Mouse (Mus musculus): ENCODE measurements at regions not wholly inside any gene's neighbourhood (a gene's known extent, or its start where the extent isn't known, plus 50 kb on each side); places are given as distances from the start of the nearest gene placed in this dataset.
"Not testable (repeated sequence)": the region's sequence is repeated elsewhere in the genome, so short reads cannot be mapped to it uniquely, and the experiment has no call there.

DNA sequence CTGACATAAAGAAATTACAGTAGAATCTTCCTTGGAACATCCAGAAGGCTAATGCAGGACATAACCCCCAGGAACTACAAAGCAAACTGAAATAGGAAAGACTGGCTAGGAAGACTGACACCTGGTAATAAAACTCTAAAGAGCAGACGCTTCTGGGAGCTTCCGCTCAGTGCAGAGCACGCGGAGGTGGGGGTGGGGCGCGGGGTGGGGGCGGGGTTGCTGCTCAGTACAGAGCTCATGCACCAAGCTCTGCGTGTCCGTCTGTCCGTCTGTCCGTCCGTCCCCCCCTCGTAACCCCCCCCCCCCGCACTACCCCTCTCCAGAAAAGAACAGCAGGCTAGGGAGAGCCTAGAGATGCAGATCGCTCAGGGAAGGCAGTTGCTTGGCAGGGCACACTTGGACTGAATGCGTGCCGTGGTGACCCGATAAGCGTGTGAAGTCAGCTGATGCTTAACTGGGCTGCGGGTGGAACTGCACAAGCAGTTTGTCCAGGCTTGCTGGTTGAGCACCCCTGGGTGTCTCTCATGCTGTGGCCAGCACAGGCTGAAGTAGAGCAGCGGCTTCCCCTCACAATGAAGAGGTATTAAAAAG is 137.9 kb upstream of the Rapgef5 start:
- DNase-seq (ENCODE audit: extremely low read depth, low read depth, low spot score) = no peak

DNA sequence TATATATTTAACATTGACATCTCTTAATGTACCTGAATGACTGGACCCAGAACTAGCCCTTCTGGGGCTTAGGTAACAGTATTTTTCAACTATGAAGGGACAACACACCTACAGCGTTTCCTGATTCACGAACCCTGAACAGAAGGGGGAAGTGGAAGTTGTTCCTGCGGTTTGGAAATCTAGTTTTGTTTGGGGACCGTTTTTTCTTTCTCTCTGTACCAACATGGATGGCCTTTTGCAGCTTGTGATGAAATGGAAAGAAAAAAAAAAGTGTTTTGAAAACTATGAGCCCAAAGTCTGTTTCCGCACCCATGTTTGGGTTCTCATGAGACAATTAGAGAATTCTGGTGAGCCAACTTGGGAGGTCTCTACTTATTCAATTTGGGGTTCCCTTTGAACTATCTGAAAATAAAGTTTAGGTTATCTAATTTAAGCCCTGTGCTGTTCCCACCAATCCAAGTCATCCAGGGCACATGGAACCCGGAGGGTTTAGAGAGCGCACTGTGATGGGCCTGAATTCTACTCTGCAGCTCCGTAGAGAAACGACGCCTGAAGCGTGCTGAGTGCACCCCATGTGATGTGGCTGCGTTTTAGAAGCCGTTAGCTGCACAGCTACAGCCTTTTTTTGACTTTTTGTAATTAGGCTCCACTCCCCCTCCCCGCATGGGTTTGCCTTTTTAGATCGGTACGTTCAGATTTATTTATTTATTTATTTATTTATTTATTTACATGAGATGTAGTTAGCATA is 137.0 kb upstream of the Rapgef5 start:
- no peak for DNase-seq (ENCODE audit: extremely low read depth, low read depth, low spot score)

DNA sequence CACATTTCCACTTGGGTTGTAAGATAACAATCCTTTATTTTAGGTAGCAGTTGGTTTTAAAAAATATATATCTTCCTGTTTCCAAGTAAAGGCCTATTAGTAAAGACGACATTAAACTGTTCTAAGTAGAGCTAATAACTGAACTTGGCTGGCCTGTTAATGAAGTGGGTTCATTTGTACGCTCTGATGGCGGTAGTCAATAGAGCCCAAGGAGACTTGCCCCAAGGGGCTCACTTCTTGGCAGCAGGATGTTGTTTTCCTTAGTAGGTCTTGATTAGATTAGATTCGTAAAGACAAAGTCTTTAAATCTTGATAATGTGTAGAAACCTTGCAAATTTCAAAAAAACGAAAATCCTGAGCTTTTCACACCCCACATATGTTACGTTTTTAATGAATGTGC is 135.4 kb upstream of the Rapgef5 start:
- DNase-seq (ENCODE audit: extremely low read depth, low read depth, low spot score) = no peak

DNA sequence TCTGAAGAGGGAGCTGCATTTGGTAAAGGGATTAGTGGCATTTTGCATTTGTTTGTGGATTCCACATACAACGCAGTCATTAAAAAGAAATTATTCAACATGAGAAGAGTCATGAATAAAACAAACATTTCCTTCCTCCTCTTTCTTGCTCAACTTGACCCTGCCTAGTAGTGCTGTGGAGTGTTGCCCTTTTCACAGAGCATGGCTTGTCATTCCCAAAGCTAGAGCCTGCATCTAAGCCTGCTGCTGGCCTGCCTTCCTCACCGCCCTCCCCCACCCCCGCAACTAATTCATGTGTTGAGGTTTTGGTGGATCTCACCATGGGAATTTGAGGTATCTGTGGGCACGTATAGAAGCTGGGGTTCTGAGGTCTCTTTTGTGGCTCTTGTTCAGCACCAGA is 133.6 kb upstream of the Rapgef5 start:
- DNase-seq (ENCODE audit: extremely low read depth, low read depth, low spot score) = not testable (repeated sequence)

DNA sequence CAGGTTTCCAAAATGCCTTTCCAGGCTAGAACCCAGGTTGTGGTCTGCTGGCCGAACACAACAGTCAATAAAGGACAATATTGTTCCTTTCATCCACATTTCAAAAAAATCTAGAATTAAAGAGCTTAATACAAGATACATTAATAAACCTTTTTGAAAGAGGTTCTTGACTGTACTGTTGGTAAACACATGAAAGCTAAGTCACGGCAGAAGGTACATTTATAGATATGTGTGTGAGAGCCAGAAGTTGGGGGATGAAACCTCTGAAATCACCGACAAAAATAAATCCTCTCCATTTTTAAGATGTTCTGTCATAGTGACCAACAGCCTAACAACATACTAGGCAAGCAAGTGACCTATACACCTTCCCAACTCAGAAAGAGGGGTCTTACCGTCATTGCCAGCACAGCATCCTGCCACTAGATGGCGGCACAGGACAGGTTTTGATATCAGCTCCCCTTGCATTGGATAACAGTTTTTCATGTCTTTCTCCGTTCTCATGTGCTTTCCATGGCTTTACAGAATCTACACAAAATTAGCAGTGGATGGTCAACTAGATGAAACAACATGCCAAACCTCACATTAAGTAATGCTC is 131.1 kb upstream of the Rapgef5 start:
- DNase-seq (ENCODE audit: extremely low read depth, low read depth, low spot score) = no peak

DNA sequence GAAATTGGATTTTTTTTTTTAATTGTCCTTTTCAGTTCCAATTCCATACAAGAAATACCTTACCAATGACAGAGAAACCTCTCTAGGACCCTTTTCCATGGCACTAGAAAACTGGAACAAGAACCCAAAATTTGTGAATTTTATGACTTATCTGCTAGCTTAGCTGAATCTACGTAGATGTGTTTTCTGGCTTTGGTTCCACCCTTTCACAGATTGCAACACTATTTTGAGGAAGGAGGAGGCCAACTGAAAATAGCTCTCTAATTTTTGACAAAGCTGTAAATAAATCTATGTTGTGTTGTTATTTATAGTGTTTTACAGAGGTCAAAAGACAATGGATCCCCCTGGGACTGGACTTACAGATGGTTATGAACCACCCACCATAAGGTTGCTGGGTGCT is 130.6 kb upstream of the Rapgef5 start:
- DNase-seq (ENCODE audit: extremely low read depth, low read depth, low spot score) = no peak

DNA sequence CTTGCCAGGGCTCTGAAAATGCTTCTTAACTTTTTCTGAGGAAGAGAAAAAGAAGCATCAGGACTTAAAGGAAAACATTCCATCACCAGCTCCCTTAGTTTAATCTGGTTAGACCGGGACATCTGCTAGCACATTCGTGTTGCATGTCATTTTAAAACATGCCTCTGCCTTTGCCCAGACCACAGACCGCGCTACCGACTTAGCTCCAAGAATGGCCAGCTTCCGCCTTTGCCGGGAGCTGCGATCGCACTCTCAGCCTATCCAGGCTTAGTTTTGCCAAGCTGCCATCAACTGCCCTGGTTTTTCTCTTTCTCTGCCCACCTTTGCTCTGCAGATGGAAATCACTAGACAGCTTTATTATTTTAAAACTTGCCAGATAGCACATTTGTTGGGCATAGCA is 129.3 kb upstream of the Rapgef5 start:
- DNase-seq (ENCODE audit: extremely low read depth, low read depth, low spot score) = no peak

DNA sequence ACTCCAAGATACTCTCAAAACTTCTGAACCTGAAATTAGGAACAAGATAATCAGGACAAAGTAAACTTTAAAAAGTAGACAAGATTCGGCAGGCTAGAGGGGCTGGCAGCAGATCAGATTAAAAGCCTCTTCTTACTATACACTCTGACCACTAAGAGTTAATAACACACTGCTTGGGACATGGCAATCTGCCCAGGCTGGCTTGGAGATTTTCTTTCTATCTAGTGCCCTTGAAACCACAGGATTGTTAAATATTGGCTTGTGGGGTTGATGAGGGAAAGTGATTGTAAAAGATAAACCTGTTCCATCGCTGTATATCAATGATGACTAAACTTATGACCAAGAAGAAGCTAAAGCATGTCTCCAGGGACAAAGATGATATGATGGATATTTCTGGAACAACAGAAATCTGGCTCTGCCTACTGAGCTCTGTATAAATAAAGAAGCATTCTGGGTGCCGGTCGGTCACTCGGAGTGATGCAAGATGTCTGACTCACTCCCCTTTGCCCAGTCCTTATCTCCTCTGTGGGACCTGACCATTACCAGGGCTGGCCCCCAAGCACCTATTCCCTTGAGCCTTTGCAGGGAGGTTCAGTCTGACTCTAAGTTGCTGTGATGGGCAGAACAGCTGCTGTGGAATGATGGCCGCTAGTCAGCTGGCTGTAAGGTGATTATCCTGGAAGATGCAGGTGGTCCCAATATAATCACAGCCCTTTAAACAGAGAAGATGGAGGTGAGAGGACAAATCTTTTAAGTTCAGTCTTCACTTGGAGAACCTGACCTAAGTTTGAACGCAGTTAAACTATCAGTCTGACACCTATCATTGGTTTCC is 126.5 kb upstream of the Rapgef5 start:
- no peak for DNase-seq (ENCODE audit: extremely low read depth, low read depth, low spot score)

DNA sequence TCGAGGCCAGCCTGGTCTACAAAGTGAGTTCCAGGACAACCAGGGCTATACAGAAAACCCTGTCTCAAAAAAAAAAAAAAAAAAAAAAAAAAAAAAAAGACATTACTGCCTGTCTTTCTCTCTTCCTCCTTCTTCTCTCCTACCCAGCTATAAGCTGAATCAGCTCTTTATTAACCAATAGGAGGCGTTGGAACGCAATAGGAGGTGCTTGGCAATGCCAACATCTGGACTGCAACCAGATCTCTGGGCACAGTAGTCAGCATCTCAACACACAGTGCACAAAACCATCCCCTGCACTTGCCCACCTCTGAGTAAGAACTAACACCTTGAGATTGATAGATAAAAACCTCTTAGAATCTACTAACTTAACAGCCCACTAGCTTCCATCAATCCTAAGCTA is 118.8 kb upstream of the Rapgef5 start:
- no peak for DNase-seq (ENCODE audit: extremely low read depth, low read depth, low spot score)

DNA sequence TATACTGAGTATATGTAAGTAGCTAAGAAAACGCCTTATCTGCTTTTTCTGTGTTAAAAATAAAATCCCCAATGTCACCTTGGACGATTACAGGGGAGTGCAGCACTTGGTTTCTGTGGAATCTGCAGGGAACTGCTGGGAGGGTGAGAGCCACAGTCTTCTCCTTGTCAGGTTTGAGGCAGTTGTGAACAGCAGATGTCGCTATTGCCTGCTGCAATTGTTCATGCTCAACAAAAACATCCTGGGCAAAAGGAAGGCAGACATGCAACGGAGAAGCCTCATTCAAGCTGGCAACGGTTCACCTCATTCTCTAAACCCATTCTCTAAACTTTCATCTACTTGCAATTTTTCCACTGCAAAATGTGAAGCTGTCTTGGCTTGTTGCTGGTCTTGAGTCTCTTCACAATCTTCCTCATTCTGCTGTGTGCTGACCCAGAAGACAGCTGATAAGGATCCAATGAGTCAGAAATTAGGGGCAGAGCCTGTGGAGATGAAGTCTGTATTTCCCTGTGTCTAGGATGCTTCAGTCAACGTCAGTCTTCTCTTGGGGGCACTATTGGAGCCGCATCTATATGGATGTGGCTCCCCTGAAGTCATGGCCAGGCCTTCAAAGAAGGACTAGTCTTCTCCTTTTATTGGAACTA is 112.6 kb upstream of the Rapgef5 start:
- no peak for DNase-seq (ENCODE audit: extremely low read depth, low read depth, low spot score)

DNA sequence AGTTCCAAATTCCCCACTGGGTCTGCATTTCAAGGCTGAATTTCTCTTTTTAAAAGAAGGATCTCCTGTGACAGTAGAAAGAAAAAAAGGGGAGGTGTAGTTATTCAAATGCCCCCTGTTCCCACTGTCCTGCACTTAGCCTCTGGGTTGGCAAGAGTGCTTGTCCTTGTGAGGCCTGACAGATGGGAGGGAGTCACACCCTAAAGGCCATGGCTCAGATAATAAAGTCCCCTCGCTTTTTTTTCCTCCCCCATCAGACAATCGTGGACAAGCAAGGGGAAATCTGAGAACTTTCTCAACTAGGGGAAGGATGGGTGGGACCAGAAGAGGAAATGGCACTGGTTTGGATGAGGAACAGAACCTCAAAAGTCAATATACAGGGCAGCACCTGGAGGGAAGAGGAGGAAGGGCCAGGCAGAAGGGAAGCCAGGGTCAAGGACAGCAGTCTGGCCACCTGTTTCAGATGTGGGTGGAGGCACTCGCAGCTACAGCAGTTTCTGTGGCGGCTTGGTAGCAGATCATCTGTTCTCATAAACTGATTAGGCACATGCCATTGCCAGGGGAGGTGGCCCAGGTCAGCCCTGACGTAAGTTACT is 112.0 kb upstream of the Rapgef5 start:
- no peak for DNase-seq (ENCODE audit: extremely low read depth, low read depth, low spot score)

DNA sequence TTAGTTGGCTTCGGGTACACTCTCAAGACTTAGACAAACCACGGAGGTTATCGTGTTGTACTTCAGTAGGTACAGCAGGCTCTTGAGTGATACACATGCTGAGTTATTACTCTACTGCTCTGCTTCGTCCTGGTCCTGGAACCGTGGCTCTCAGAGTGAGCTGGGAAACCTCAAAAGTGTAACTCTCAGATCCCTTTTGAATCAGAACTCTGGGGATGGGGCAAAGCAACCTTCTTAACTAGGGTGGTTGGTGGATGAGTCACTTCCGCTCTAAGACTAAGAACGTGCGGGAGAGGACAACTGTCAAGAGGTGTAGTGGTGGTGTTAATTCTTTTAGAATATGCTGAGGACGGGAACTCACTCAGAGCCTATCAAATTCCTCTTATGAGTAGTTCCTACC is 109.4 kb upstream of the Rapgef5 start:
- no peak for DNase-seq (ENCODE audit: extremely low read depth, low read depth, low spot score)

DNA sequence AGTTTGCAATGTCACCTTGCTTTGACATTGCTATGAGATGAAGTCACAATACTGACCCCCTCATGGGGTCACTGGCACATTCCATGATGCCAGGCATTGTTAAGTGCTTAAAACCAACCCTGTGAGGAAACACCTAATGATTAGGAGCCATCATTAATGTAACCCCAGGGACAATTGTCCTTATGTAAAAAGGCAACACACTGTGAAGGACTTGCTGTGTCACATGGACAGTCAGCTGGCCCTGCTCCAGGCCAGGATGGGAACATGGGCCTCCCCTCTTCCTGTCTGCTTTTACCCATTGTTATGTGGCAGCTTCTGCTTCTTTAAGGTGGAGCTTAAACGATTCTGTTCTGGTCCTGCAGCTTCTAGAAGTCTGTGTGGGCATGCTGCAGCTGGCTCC is 105.7 kb upstream of the Rapgef5 start:
- no peak for DNase-seq (ENCODE audit: extremely low read depth, low read depth, low spot score)

DNA sequence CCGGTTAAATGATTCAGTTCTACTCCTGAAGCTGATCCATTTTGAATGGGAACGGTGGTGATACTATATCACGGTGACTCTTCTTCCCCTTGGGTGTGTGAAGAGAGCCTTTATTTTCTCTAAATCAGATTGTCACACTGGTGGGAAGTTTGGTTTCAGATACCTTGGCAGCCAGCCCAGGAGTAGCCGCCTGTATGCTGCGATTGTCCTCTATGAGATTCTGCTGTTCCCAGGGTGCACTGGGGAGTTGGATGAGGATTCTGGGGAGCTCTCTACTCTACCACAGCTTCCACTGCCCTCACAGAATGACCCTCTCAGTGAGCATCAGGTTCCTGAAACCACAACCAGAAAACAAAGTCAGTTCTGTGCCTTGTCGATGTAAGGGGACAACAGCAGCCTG is 104.0 kb upstream of the Rapgef5 start:
- DNase-seq (ENCODE audit: extremely low read depth, low read depth, low spot score) = no peak

DNA sequence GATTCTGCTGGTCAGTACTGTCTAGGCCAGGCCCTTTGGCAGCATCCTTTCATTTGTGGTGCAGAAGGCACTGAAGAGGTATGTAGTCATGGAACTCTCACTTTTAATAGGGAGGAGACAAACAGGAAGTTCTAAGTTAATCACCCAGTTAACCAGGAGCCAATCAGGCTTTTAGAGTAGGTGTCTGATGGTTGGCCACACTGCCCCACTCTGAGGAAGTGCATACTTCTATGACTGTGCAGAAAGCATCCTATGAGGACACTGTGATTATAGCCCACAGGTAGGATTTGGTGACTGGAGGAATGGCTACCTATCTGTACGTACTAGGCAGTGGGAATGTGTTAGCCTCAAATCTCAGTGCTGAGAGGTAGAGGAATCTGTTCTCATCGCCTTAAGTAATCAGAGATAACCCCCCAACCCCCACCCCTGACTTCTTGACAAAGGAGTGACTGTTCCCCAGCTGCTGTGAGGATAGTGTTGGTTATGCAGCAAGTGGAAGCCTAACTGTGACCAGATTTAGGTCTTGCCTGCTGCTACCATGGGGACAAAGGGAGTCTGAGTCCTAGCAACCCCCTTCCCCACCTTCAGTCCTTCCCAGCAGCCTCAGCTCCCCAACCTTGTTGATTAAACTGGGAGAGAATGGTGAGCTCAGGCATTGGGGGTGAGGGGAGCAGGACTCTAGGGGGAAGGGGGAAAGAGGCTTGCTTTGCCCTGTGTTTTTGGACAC is 103.3 kb upstream of the Rapgef5 start:
- DNase-seq (ENCODE audit: extremely low read depth, low read depth, low spot score) = no peak

DNA sequence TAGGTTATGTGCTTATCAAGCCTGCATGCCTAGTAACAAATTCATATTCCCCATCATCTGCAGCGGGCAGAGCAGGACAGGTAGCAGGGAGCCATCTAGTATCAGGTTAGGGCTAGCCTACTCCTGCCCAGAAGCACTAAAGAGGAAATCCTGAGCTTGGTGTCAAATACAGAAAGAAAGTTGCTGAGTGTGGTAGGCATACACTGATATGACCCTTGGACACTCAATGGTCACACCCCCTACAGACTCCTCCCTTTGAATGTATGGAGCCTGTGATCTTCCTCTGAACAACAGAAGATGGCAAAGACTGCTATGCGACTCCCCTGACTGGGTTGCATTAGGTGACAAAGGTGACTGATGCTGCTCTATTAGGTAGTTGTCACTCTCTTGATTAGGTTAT is 102.3 kb upstream of the Rapgef5 start:
- no peak for DNase-seq (ENCODE audit: extremely low read depth, low read depth, low spot score)

DNA sequence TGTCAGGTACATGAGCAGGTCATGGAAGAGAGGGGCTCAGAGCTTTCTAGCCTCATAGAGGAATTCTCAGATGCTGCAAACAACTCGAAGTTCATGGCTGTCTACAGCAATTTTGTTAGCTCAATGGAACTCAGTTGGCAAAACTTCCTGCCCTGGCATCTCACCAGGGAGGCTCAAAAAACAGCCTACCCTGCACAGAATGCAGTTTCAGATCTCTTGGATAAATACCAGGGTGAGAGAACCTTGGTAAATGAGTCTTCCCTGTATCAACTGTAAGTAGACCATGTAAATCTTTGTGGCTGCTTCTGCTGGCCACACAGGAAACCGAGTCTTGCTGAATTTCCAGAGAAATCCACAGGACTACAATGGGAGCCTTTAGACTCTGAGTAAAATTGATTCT is 101.1 kb upstream of the Rapgef5 start:
- no peak for DNase-seq (ENCODE audit: extremely low read depth, low read depth, low spot score)

DNA sequence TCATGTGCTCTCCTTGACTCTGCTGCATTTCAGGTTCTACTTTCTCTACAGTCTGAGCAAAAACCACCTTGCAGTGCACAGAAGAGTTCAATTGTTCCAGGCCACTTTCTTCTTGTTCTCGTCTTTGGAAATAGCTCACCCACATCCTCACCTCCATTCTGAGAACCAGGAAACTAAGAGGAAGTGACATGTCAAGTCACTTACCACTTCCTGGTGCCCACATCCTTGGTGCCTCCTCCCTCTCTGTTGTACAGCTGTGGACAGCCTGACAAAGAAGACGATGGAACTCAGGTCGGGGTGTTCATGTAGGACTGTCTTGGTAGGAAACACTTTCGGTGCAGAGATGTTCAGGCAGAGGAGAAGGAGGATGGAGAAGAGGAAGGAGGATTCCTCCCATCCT is 98.3 kb upstream of the Rapgef5 start:
- no peak for DNase-seq (ENCODE audit: extremely low read depth, low read depth, low spot score)

DNA sequence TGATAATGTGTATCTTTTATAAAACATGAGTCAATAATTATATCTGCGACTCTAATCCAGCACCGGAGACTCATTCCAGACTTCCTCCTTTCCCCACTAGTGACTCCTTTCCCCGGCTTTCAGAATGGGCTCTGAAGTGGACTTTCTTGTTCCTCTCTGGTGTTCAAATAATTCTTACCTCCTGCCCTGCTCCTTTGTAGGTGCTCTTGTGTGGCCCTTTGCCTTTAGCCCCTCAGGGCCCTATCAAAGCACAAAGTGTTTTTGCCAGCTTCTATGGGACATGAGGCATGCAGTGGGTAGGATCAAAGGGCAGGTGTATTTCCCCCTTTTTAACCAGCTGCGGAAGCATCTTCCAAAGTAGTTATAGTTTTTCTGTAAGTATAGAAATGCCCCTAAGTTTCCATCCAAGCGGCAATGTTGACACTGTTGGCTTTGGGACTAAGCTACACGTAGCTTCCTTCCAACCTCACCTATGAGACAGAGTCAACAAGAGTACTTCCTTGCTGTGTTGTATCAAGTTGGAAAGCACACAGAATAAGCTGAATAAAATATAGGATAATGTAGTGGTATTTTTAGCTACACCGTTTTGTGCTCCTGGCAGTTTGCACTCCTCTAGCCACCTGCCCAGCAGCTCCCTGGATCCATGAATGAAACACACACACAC is 93.8 kb upstream of the Rapgef5 start:
- no peak for DNase-seq (ENCODE audit: extremely low read depth, low read depth, low spot score)

All from fat pad, adult 2 months (tissue).